Mouse (Mus musculus): ENCODE data around the gene Dvl1.

GRCm38 (mm10) chr4:155851951-155852411 is 4.8 kb downstream of the Dvl1 start:
- TF ChIP-seq GATA1 (IDR thresholded peaks at IDR 0.05; ENCODE audit: low read length) (no peak), TAL1 (IDR thresholded peaks at IDR 0.05; ENCODE audit: low read length) (no peak)

All from erythroblast, embryonic 14.5 days (primary cell).